Mouse (Mus musculus) limb, embryonic 10.5 days (tissue): Measurements from ENCODE around the gene Srms. TPM values are rescaled to one million over a fixed set of nuclear protein-coding genes. Genes with fewer than 3 reads are reported as not detected.
A peak's percentile ranks its signal among the peaks of the same experiment; 100 is the strongest.

Source experiments
- DNase-seq: peaks from one replicate; pipeline ENCODE4 v3.0.0-alpha.2; 2017; ENCODE audit warnings: low spot score
- H3K27ac ChIP-seq: fragments of 300-500 bp; sonication (generic); 2 replicates; pipeline ENCODE4 v1.5.1; 2016; ENCODE audit warnings: mild to moderate bottlenecking
- H3K27me3 ChIP-seq: fragments of 300-500 bp; sonication (generic); 2 replicates; pipeline ENCODE4 v1.6.1; 2016; ENCODE audit warnings: low read depth, mild to moderate bottlenecking; ENCODE audit not compliant: poor library complexity, severe bottlenecking
- H3K36me3 ChIP-seq: fragments of 300-500 bp; sonication (generic); 2 replicates; pipeline ENCODE4 v1.6.1; 2016; ENCODE audit warnings: mild to moderate bottlenecking, moderate library complexity
- H3K4me1 ChIP-seq: fragments of 300-500 bp; sonication (generic); 2 replicates; pipeline ENCODE4 v1.6.1; 2016
- H3K4me3 ChIP-seq: fragments of 300-500 bp; sonication (generic); 2 replicates; pipeline ENCODE4 v1.5.1; 2016; ENCODE audit warnings: mild to moderate bottlenecking, moderate library complexity
- H3K9me3 ChIP-seq: fragments of 300-500 bp; sonication (generic); replicated peaks from 2 replicates; pipeline ENCODE4 v1.6.1; 2016; ENCODE audit warnings: mild to moderate bottlenecking
- WGBS: fragments of 180-500 bp; shearing (Covaris S2); methylation state at CpG from one replicate; pipeline ENCODE4 v1.1.7; 2016; 5-methylcytosine and 5-hydroxymethylcytosine counted together
- polyA plus RNA-seq: library from polyadenylated mRNA; unstranded; fragments of >200 nt; fragmentation: Nextera tagmentation; extraction: Ambion mirVana; gene quantifications from 2 replicates; pipeline ENCODE4 v1.2.1, GENCODE M21; 2016

The Srms gene
- polyA plus RNA-seq: 1.6 and 2.0 TPM in 2 replicates

DNA sequence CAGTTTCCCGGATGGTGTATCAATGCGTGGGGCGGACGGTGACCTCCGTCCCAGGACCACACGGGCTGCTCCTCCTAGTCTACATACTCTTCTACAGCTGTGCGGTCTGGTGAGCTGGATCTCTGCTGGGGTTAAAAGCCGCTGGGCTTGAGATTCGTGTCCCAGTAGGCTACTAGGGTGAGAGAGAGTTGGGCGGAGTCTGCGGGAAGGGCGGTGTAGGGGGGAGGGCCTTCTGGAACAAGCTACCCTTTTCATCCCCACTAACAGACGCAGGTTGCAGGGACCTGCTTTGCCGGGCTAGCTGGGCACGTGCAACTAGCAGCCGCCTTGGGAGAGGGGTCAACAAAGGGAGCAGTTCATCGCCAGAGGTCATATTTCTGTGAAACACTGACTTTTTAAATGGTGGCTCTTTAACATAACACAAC, at the start of gene Srms:
Srms (minus strand) TSS at position 165 of the 425 bp plus-strand sequence.
- Histone ChIP-seq H3K27ac (peak within 1 kb of the TSS; percentile 62; the same call in 1 of the 2 replicates), H3K4me1 (peaks cover 31% of the 10 kb centered on the region), H3K4me3 (peak within 1 kb of the TSS; percentile 48), H3K36me3 (no peaks in the 10 kb centered on the region), H3K9me3 (no peaks in the 10 kb centered on the region), H3K27me3 (peaks cover 60% of the 10 kb centered on the region)
- 2% methylated on average over 17 of the region's 17 CpGs for WGBS
- DNase-seq: peak; percentile 56

- H3K36me3 ChIP-seq: peaks cover 73% of the 10 kb centered on the region
- H3K27me3 ChIP-seq: no peaks in the 10 kb centered on the region
- no peak overlapping the region for H3K4me3 ChIP-seq
- H3K27ac ChIP-seq: no peak overlapping the region
- 92% methylated on average over 1 of the region's 1 CpGs for WGBS
- H3K4me1 ChIP-seq: no peaks in the 10 kb centered on the region
- no peaks in the 10 kb centered on the region for H3K9me3 ChIP-seq
- no peak for DNase-seq
Observed at GRCm38 (mm10) chr2:181253248-181253647, 40.3 kb upstream of the Srms start.

- WGBS: 85% methylated on average over 1 of the region's 1 CpGs
- Histone ChIP-seq H3K27ac (no peak overlapping the region), H3K4me1 (no peaks in the 10 kb centered on the region), H3K36me3 (peaks cover 59% of the 10 kb centered on the region), H3K27me3 (no peaks in the 10 kb centered on the region), H3K9me3 (no peaks in the 10 kb centered on the region), H3K4me3 (no peak overlapping the region)
- DNase-seq: no peak
Observed at GRCm38 (mm10) chr2:181251841-181252240, 38.9 kb upstream of the Srms start.

GRCm38 (mm10) chr2:181249217-181249616, 36.2 kb upstream of the Srms start:
- peaks cover 35% of the 10 kb centered on the region for H3K36me3 ChIP-seq
- no peaks in the 10 kb centered on the region for H3K4me1 ChIP-seq
- H3K9me3 ChIP-seq: no peaks in the 10 kb centered on the region
- 89% methylated on average over 10 of the region's 10 CpGs for WGBS
- H3K27ac ChIP-seq: no peak overlapping the region
- DNase-seq: no peak
- no peak overlapping the region for H3K4me3 ChIP-seq
- H3K27me3 ChIP-seq: no peaks in the 10 kb centered on the region

DNA sequence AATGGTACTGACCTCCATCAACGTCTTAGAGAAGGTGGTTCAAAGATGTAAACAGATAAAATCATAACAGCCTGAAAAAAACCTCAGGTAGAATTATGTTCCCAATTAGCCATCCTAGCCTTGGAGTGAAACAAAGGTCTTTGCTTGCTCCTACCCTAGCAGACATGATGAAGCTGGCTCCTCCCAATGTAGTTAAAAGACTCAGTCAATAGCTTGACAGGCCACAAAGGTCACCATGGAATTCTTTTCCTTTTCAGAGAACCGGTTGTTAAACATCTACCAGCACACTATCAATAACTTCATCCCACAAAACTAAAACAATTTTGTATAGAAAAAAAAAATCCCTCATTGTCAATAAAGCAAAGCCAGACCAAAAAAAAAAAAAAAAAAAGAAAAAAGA, 32.0 kb upstream of the Srms start:
- H3K4me1 ChIP-seq: peaks cover 29% of the 10 kb centered on the region
- H3K27me3 ChIP-seq: no peaks in the 10 kb centered on the region
- no peaks in the 10 kb centered on the region for H3K36me3 ChIP-seq
- no peak for DNase-seq
- 46% methylated on average over 2 of the region's 2 CpGs for WGBS
- H3K4me3 ChIP-seq: no peak overlapping the region
- H3K9me3 ChIP-seq: no peaks in the 10 kb centered on the region
- no peak overlapping the region for H3K27ac ChIP-seq

GRCm38 (mm10) chr2:181243706-181244394, 30.9 kb upstream of the Srms start:
- H3K36me3 ChIP-seq: no peaks in the 10 kb centered on the region
- peaks cover 29% of the 10 kb centered on the region for H3K4me1 ChIP-seq
- H3K9me3 ChIP-seq: no peaks in the 10 kb centered on the region
- no peaks in the 10 kb centered on the region for H3K27me3 ChIP-seq
- WGBS: 32% methylated on average over 11 of the region's 11 CpGs
- H3K27ac ChIP-seq: no peak overlapping the region
- DNase-seq: no peak
- H3K4me3 ChIP-seq: no peak overlapping the region

DNA sequence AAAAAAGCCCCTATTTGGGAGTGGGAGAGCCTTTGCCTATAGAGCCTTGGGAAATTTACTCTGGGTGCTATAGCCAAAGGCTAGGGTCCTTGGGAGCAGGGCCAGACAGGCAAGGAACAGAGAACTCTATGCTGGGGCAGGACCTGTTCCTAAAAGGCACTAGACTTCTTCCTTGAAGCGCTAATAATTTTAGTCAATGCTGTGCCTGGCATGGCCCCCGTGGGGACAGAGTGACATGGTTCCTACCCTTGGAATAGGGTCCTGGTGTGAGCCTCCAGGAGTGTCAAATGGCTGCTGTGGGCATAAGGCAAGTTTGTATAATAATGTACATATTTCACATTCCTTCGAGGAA, 29.3 kb upstream of the Srms start:
- no peaks in the 10 kb centered on the region for H3K9me3 ChIP-seq
- 0 out of 2 replicates have a peak, but pooled peaks cover 3% of the 10 kb centered on the region for H3K36me3 ChIP-seq
- H3K27me3 ChIP-seq: no peaks in the 10 kb centered on the region
- WGBS: 63% methylated on average over 3 of the region's 3 CpGs
- peaks cover 29% of the 10 kb centered on the region for H3K4me1 ChIP-seq
- no peak overlapping the region for H3K27ac ChIP-seq
- DNase-seq: no peak
- H3K4me3 ChIP-seq: peak overlapping the region; percentile 58

DNA sequence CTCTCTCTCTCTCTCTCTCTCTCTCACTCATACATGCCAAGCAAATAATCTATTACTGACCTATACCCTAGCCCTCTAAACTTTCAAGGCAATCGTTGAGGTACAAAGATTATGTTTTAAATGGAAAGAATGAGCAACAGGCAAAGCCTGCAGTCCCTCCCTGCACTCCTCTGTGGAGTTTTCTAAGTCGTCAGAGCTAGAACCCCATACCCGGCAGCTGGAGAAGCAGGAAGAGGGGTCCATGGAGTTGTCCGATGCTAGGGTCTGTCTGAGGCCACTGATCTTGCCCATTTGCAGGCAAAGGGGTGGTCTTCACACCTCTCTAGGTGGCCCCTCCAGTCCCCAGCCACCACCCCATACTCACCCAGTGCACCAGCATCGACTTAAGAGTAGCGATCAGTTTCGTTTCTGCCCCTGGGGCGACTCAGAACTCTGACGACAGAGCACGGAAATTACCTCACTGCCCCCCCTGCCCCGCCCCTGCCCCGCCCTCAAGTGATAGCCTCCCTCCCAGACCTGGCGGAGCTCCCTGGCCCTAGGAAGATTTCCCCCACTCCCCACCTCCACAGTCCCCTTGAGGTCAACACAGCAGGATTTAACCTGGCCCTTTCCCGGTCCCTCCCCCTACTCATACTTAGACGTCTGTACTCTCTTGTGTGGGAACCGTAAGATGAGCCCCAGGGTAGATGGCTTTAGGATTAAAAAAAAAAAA, 28.8 kb upstream of the Srms start, which contains the start of gene Helz2:
Helz2 (minus strand) TSS at position 426 of the 712 bp plus-strand sequence.
- DNase-seq: peak; percentile 61
- 9% methylated on average over 16 of the region's 16 CpGs for WGBS
- no peaks in the 10 kb centered on the region for H3K9me3 ChIP-seq

GRCm38 (mm10) chr2:181240806-181241440, 27.9 kb upstream of the Srms start:
- peaks cover 29% of the 10 kb centered on the region for H3K4me1 ChIP-seq
- no peaks in the 10 kb centered on the region for H3K27me3 ChIP-seq
- 91% methylated on average over 13 of the region's 13 CpGs for WGBS
- peak overlapping the region; percentile 58; the same call in 1 of the 2 replicates for H3K4me3 ChIP-seq
- H3K36me3 ChIP-seq: 0 out of 2 replicates have a peak, but pooled peaks cover 6% of the 10 kb centered on the region
- H3K27ac ChIP-seq: no peak overlapping the region
- H3K9me3 ChIP-seq: no peaks in the 10 kb centered on the region
- DNase-seq: no peak

More for the DNA sequence above, 28.8 kb upstream of the Srms start, which contains the start of gene Helz2:
- H3K27me3 ChIP-seq: no peaks in the 10 kb centered on the region
- H3K4me3 ChIP-seq: peak within 1 kb of the TSS; percentile 58
- H3K4me1 ChIP-seq: peaks cover 29% of the 10 kb centered on the region
- H3K27ac ChIP-seq: peak within 1 kb of the TSS; percentile 73
- 0 out of 2 replicates have a peak, but pooled peaks cover 3% of the 10 kb centered on the region for H3K36me3 ChIP-seq

GRCm38 (mm10) chr2:181239261-181239660, 26.3 kb upstream of the Srms start:
- H3K4me3 ChIP-seq: no peak overlapping the region
- H3K36me3 ChIP-seq: 0 out of 2 replicates have a peak, but pooled peaks cover 6% of the 10 kb centered on the region
- H3K4me1 ChIP-seq: peaks cover 29% of the 10 kb centered on the region
- no peak for DNase-seq
- WGBS: 96% methylated on average over 9 of the region's 9 CpGs
- no peaks in the 10 kb centered on the region for H3K9me3 ChIP-seq
- no peaks in the 10 kb centered on the region for H3K27me3 ChIP-seq
- no peak overlapping the region for H3K27ac ChIP-seq

DNA sequence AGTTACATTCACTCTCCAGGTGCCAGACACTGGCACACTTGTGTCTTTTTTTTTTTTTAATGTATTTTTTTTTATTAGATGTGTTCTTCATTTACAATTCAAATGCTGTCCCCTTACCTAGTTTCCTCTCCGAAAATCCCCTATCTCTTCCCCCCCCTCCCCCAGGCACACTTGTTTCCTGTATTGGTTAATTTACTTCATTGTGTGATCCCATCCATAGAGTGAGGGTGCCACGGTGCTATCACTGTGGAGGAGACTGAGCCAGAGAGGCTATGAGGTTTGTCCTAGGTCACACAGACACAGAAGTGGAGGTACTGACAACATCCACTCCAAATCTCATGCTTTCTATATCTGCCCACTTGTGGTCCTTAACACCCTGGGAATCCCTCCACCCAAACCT, 25.9 kb upstream of the Srms start:
- Histone ChIP-seq H3K27me3 (no peaks in the 10 kb centered on the region), H3K4me3 (no peak overlapping the region), H3K27ac (no peak overlapping the region), H3K4me1 (peaks cover 26% of the 10 kb centered on the region), H3K9me3 (no peaks in the 10 kb centered on the region), H3K36me3 (0 out of 2 replicates have a peak, but pooled peaks cover 6% of the 10 kb centered on the region)
- DNase-seq: no peak
- 85% methylated on average over 2 of the region's 2 CpGs for WGBS

DNA sequence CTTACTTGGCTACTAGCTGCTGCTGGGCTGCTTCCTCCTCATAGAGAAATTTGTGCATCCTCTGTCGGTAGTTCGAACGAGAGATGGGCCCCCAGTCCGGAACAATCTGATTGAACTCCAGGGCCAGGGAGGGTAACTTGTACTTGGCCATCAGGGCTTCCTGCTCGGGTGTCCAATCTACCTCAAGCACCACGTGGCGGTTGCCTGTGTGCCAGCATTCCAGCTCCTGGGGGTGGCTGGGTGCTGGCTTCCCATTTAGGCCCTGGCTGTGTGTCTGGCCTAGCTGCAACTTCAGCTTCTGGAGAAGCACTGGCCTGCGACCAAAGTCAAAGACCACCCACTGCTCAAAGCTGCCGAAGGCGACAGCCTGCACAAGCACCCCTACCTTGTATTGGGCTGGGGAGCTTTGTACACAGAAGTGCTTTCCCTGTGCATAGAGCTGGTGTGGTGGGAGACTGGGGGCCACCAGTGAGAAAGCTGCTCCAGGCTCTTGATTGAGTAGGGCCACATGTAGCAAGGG, 25.2 kb upstream of the Srms start:
- Histone ChIP-seq H3K27me3 (no peaks in the 10 kb centered on the region), H3K36me3 (0 out of 2 replicates have a peak, but pooled peaks cover 6% of the 10 kb centered on the region), H3K9me3 (no peaks in the 10 kb centered on the region), H3K4me1 (peaks cover 20% of the 10 kb centered on the region), H3K4me3 (no peak overlapping the region), H3K27ac (no peak overlapping the region)
- 85% methylated on average over 10 of the region's 10 CpGs for WGBS
- DNase-seq: no peak
